Mouse (Mus musculus): ENCODE data around the gene Sprtn. TPM values are rescaled to one million over a fixed set of nuclear protein-coding genes. Genes with fewer than 3 reads are reported as not detected.

Sprtn gene
- 11.9 and 12.0 TPM in 2 replicates for polyA plus RNA-seq (2015; fragmentation: Nextera tagmentation; extraction: Ambion mirVana)

GRCm38 (mm10) chr8:124897386-124898250 lies at the start of gene Sprtn, which contains the start of gene Exoc8:
TSS of gene Sprtn (plus strand) at chr8:124897886.
TSS of gene Exoc8 (minus strand) at chr8:124897705.
- ATAC-seq (replicated peaks): peak; percentile 94
- peaks cover 58% of the 10 kb centered on the region for H3K36me3 ChIP-seq
- H3K4me1 ChIP-seq: peaks cover 44% of the 10 kb centered on the region
- peak within 1 kb of the TSS; percentile 90 for H3K27ac ChIP-seq (replicated peaks)
- no peaks in the 10 kb centered on the region for H3K27me3 ChIP-seq
- WGBS: under 1% methylated on average over 114 of the region's 114 CpGs
- H3K4me2 ChIP-seq (replicated peaks): peak within 1 kb of the TSS; percentile 98
- H3K9me3 ChIP-seq: no peaks in the 10 kb centered on the region
- peak within 1 kb of the TSS; percentile 85 for H3K9ac ChIP-seq (replicated peaks)
- H3K4me3 ChIP-seq: peak within 1 kb of the TSS; percentile 76

GRCm38 (mm10) chr8:124853511-124853910 lies 44.2 kb upstream of the Sprtn start:
- H3K9me3 ChIP-seq: peaks cover 13% of the 10 kb centered on the region
- no peaks in the 10 kb centered on the region for H3K4me1 ChIP-seq
- H3K27ac ChIP-seq (replicated peaks): no peak overlapping the region
- no peaks in the 10 kb centered on the region for H3K27me3 ChIP-seq
- 100% methylated on average over 1 of the region's 1 CpGs for WGBS
- H3K4me2 ChIP-seq (replicated peaks): no peak overlapping the region
- ATAC-seq (replicated peaks): no peak
- no peak overlapping the region for H3K4me3 ChIP-seq
- no peak overlapping the region for H3K9ac ChIP-seq (replicated peaks)
- H3K36me3 ChIP-seq: peaks cover 60% of the 10 kb centered on the region

GRCm38 (mm10) chr8:124859466-124859865 lies 38.2 kb upstream of the Sprtn start:
- Histone ChIP-seq H3K4me2 (replicated peaks) (no peak overlapping the region), H3K9me3 (no peaks in the 10 kb centered on the region; the same call in 1 of the 2 replicates), H3K27ac (replicated peaks) (no peak overlapping the region), H3K36me3 (peaks cover 59% of the 10 kb centered on the region), H3K27me3 (no peaks in the 10 kb centered on the region), H3K4me3 (no peak overlapping the region), H3K9ac (replicated peaks) (no peak overlapping the region), H3K4me1 (peaks cover 20% of the 10 kb centered on the region)
- no peak for ATAC-seq (replicated peaks)

GRCm38 (mm10) chr8:124860188-124860587 lies 37.5 kb upstream of the Sprtn start:
- Histone ChIP-seq H3K36me3 (peaks cover 51% of the 10 kb centered on the region), H3K27ac (replicated peaks) (no peak overlapping the region), H3K4me2 (replicated peaks) (no peak overlapping the region), H3K4me3 (no peak overlapping the region), H3K9me3 (no peaks in the 10 kb centered on the region), H3K4me1 (peaks cover 21% of the 10 kb centered on the region), H3K9ac (replicated peaks) (no peak overlapping the region), H3K27me3 (no peaks in the 10 kb centered on the region)
- ATAC-seq (replicated peaks): no peak
- WGBS: 92% methylated on average over 3 of the region's 3 CpGs

- WGBS: 1% methylated on average over 55 of the region's 55 CpGs
- no peaks in the 10 kb centered on the region for H3K27me3 ChIP-seq
- peaks cover 21% of the 10 kb centered on the region for H3K4me1 ChIP-seq
- H3K9me3 ChIP-seq: no peaks in the 10 kb centered on the region
- ATAC-seq (replicated peaks): peak; percentile 99
- H3K4me2 ChIP-seq (replicated peaks): peak within 1 kb of the TSS; percentile 81
- H3K27ac ChIP-seq (replicated peaks): peak within 1 kb of the TSS; percentile 86
- peaks cover 29% of the 10 kb centered on the region for H3K36me3 ChIP-seq
- H3K4me3 ChIP-seq: peak within 1 kb of the TSS; percentile 91
- peak within 1 kb of the TSS; percentile 93 for H3K9ac ChIP-seq (replicated peaks)
Measured at GRCm38 (mm10) chr8:124862321-124863162, 35.1 kb upstream of the Sprtn start, which contains the start of the genes Gnpat and 2810004N23Rik. TSS of gene Gnpat (plus strand) at chr8:124863033. TSS of gene 2810004N23Rik (minus strand) at chr8:124863120.

- ATAC-seq (replicated peaks): peak; percentile 88
- Histone ChIP-seq H3K27me3 (no peaks in the 10 kb centered on the region), H3K9ac (replicated peaks) (peak overlapping the region; percentile 93), H3K36me3 (peaks cover 24% of the 10 kb centered on the region), H3K4me3 (peak overlapping the region; percentile 91), H3K27ac (replicated peaks) (peak overlapping the region; percentile 86), H3K4me2 (replicated peaks) (peak overlapping the region; percentile 81), H3K9me3 (no peaks in the 10 kb centered on the region), H3K4me1 (peaks cover 21% of the 10 kb centered on the region)
- WGBS: under 1% methylated on average over 33 of the region's 33 CpGs
Measured at GRCm38 (mm10) chr8:124863163-124863677, 34.5 kb upstream of the Sprtn start.

GRCm38 (mm10) chr8:124863729-124864128 lies 34.0 kb upstream of the Sprtn start:
- H3K4me3 ChIP-seq: peak overlapping the region; percentile 91
- peaks cover 21% of the 10 kb centered on the region for H3K4me1 ChIP-seq
- no peaks in the 10 kb centered on the region for H3K9me3 ChIP-seq
- H3K27ac ChIP-seq (replicated peaks): peak overlapping the region; percentile 86; the same call in 1 of the 2 replicates
- peak overlapping the region; percentile 81 for H3K4me2 ChIP-seq (replicated peaks)
- H3K27me3 ChIP-seq: no peaks in the 10 kb centered on the region
- 22% methylated on average over 8 of the region's 8 CpGs for WGBS
- H3K36me3 ChIP-seq: peaks cover 20% of the 10 kb centered on the region
- peak overlapping the region; percentile 93 for H3K9ac ChIP-seq (replicated peaks)
- ATAC-seq (replicated peaks): no peak

GRCm38 (mm10) chr8:124866669-124867068 lies 31.0 kb upstream of the Sprtn start:
- WGBS: 84% methylated on average over 3 of the region's 3 CpGs
- Histone ChIP-seq H3K4me3 (no peak overlapping the region), H3K9ac (replicated peaks) (no peak overlapping the region), H3K27ac (replicated peaks) (no peak overlapping the region), H3K4me1 (peaks cover 18% of the 10 kb centered on the region), H3K9me3 (no peaks in the 10 kb centered on the region), H3K36me3 (peaks cover 5% of the 10 kb centered on the region; the same call in 1 of the 2 replicates), H3K27me3 (no peaks in the 10 kb centered on the region), H3K4me2 (replicated peaks) (no peak overlapping the region)
- no peak for ATAC-seq (replicated peaks)

- H3K9me3 ChIP-seq: no peaks in the 10 kb centered on the region
- ATAC-seq (replicated peaks): no peak
- no peak overlapping the region for H3K9ac ChIP-seq (replicated peaks)
- H3K27ac ChIP-seq (replicated peaks): no peak overlapping the region
- H3K4me2 ChIP-seq (replicated peaks): no peak overlapping the region
- 97% methylated on average over 2 of the region's 2 CpGs for WGBS
- peaks cover 10% of the 10 kb centered on the region for H3K36me3 ChIP-seq
- H3K27me3 ChIP-seq: no peaks in the 10 kb centered on the region
- peaks cover 13% of the 10 kb centered on the region for H3K4me1 ChIP-seq
- H3K4me3 ChIP-seq: no peak overlapping the region
Measured at GRCm38 (mm10) chr8:124867126-124867525, 30.6 kb upstream of the Sprtn start.

GRCm38 (mm10) chr8:124869708-124870107 lies 28.0 kb upstream of the Sprtn start:
- ATAC-seq (replicated peaks): no peak
- H3K4me3 ChIP-seq: no peak overlapping the region
- no peaks in the 10 kb centered on the region for H3K9me3 ChIP-seq
- no peaks in the 10 kb centered on the region for H3K27me3 ChIP-seq
- WGBS: 90% methylated on average over 6 of the region's 6 CpGs
- H3K27ac ChIP-seq (replicated peaks): no peak overlapping the region
- H3K4me1 ChIP-seq: no peaks in the 10 kb centered on the region
- H3K36me3 ChIP-seq: peaks cover 34% of the 10 kb centered on the region
- no peak overlapping the region for H3K9ac ChIP-seq (replicated peaks)
- no peak overlapping the region for H3K4me2 ChIP-seq (replicated peaks)

GRCm38 (mm10) chr8:124871474-124871873 lies 26.2 kb upstream of the Sprtn start:
- Histone ChIP-seq H3K27me3 (no peaks in the 10 kb centered on the region), H3K9me3 (no peaks in the 10 kb centered on the region), H3K4me1 (no peaks in the 10 kb centered on the region), H3K4me3 (no peak overlapping the region), H3K9ac (replicated peaks) (no peak overlapping the region), H3K4me2 (replicated peaks) (no peak overlapping the region), H3K27ac (replicated peaks) (no peak overlapping the region), H3K36me3 (peaks cover 49% of the 10 kb centered on the region)
- ATAC-seq (replicated peaks): no peak
- WGBS: 94% methylated on average over 7 of the region's 7 CpGs
